Mouse (Mus musculus) CH12.LX (cell line): ENCODE data around the gene Gm16181.

Experiments
- CTCF ChIP-seq, 2 experiments: IDR thresholded peaks in 1 of 2; conservative IDR thresholded peaks in 1 of 2; 2 replicates each; pipeline ENCODE4 v1.5.1; 2011 to 2012; ENCODE audit warnings: low read depth in 2 of 2, low read length in 2 of 2, improper control_type of control experiment in 1 of 2, inconsistent platforms in 1 of 2, mild to moderate bottlenecking in 1 of 2, moderate library complexity in 1 of 2
- GABPA ChIP-seq: IDR thresholded peaks from 2 replicates; pipeline ENCODE4 v1.6.1; 2012; ENCODE audit warnings: low read depth, low read length, improper control_type of control experiment, inconsistent platforms; ENCODE audit not compliant: insufficient replicate concordance
- USF2 ChIP-seq: conservative IDR thresholded peaks from 2 replicates; pipeline ENCODE4 v1.6.1; 2011; ENCODE audit warnings: low read depth, low read length, improper control_type of control experiment

DNA sequence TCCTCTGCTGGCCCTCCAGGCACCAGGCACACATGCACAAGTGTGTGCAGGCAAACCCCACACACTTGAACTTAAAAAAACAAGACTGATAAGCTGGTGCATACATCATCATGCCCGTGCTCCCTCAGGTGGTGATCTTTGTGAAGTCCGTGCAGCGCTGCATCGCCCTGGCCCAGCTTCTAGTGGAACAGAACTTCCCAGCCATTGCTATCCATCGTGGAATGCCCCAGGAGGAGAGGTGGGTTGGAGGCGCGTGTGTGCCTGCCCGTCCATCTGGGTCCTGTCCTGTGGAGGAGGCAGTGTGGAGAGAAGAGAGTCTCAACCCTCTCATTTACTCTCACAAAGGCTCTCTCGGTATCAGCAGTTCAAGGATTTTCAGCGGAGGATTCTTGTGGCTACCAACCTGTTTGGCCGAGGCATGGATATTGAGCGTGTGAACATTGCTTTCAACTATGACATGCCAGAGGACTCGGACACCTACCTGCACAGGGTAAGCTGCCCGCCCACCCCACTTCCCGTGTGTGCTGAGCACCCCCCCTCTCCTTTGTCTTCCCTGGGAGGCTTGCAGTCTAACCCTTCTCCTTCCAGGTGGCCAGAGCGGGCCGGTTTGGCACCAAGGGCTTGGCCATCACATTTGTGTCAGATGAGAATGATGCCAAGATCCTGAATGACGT, 32.1 kb downstream of the Gm16181 start:
- no peak for TF ChIP-seq USF2
- TF ChIP-seq GABPA = no peak
- no peak for TF ChIP-seq CTCF (conservative IDR thresholded peaks at IDR 0.05 in 1 of 2, IDR thresholded peaks at IDR 0.05 in 1 of 2; ENCODE audit: low read depth in 2 of 2, low read length in 2 of 2)
